Mouse (Mus musculus) cerebellum, postnatal 4 days (tissue): ENCODE results near the gene Slc25a40.

Experiments
- DNase-seq, 2 experiments: peaks; one replicate each; pipeline ENCODE4 v3.0.0; 2022; ENCODE audit warnings: low spot score in 2 of 2, mixed read lengths in 1 of 2

Gene Slc25a40

DNA sequence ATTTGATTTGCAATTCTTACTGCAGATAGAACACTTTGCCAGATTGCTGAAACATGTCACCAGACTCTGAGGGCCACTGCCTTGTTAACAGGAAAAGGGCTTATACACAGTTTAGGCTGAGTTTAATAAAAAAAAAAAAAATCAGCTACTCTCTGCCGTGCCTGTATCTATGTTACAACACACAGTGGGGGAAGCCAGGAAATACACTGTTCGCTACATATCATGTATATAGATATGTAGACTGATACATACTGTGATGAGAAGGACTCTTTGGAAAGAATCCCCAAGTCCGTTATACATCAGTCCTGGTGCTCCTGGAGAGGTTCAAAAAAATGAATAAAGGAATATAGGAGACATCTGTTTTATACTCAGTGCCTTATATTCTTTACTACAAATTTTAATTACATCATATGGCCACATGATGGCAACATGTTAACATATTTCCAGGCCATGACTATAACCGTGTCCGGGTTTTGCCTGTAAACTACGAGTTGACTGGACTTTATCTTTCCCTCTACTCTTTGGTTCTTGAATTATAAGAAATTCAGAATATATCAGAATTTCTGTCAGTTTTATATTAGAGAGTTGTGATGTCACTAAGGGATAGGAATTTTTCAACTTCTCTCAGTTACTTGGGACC lies 66.9 kb downstream of the Slc25a40 start:
- no peak for DNase-seq

DNA sequence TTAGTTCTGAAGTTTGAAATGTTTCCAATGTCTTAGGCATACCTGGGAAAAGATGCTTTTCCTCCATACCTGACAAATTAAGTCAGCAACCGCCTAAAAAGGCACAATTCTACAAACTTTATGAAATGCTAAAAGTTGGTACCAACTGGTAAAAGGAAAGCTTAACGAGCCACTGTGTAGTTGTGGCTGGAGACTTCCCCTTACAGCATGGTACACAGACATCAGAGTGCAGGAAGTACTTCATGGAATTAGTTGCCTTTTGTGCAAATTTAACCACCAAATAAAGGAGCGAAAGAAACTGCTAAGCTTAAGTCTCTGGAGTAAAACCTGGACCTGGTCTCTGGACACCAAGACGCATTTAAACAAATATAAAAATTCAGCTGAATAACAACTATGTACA lies 69.1 kb downstream of the Slc25a40 start:
- no peak for DNase-seq
